Mouse (Mus musculus) 3134 (cell line): Measurements from ENCODE around the gene Gm9887.

Source experiments
- DNase-seq: peaks from one replicate; pipeline ENCODE4 v3.0.0-alpha.2; 2011; ENCODE audit warnings: low spot score; ENCODE audit not compliant: insufficient read length; ENCODE audit errors: extremely low read depth

Gm9887 gene

DNA sequence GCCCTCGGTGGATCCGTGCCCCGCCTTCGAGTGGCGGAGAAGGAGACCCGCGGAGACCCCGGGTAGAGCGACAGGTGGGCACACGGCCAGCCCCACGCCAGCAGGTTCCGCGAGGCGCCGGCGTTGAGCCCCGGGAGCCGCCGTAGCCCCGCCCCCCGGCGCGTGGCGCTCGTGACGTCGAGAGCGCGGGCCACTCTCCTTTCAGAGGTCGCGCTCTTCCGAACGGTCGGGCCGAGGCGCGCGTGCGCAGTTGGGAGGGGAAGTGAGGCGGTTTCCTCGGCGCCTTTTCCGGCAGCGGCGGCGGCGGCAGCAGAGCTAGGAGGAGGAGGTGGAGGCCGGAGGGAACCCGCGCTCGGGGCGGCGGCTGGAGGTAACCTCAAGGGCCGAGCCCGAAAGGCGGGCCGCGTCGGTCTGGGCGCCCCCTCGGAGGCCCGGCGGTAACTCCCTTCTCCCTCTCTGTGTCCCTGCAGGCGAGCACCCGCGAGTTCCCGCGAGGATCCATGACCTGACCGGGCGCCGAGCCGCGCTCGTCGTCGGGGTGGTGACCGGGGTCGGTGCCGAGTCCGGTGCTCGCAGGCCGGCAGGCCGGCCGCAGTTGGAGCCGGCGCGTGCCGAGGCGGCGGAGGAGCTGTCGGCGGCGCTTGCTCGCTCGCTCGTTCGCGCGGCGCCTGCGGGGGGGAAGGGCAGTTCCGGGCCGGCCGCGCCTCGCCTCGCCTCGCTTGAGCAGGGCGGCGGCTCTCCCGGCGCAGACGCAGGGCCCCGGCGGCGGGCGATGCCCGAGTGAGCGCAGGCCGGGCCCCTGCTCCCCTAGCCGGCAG is at the start of gene Gm9887, which contains the start of gene Arf6:
Gene Gm9887, minus strand, starts transcription at position 605 of the 818 bp plus-strand sequence.
Gene Arf6, plus strand, starts transcription at position 297 of the 818 bp plus-strand sequence.
- DNase-seq: peak; percentile 96

DNA sequence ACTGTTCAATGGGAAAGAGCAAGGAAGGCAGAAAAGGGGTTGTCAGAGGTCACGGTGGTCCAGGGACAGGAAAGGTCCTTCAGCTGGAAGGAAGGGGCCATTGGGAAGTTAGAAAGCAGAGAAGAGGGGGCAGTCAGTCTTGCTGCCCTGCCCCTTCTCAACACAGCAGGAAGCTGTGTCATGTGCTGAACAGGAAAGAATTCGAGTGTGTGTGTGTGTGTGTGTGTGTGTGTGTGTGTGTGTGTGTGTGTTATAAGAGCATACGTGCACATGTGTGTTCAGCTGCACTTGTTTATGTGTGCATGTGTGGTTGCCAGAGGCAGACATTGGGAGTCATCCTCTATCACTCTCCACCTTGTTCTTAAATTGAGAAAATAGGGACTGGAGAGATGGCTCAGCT is 48.5 kb upstream of the Gm9887 start:
- no peak for DNase-seq

DNA sequence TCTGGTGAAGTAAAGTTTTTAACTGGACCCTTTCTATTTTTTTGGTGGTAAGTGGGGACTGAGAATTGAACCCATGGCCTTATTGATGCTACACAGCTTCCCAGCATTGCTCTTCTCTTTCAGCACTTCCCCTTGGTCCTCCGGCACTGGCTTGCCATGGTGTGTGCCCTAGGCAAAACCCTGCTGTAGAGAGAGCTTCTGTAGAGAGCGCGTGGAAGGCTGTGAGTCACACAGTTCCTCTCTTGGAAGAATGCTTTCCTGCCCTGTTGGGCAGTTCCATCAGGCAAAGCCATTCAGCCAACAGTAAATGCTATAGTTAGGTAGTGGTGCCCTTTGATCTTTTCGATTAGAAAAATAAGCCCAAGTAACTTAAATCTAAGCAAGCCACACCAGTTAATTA is 47.3 kb upstream of the Gm9887 start:
- peak; percentile 26 for DNase-seq

DNA sequence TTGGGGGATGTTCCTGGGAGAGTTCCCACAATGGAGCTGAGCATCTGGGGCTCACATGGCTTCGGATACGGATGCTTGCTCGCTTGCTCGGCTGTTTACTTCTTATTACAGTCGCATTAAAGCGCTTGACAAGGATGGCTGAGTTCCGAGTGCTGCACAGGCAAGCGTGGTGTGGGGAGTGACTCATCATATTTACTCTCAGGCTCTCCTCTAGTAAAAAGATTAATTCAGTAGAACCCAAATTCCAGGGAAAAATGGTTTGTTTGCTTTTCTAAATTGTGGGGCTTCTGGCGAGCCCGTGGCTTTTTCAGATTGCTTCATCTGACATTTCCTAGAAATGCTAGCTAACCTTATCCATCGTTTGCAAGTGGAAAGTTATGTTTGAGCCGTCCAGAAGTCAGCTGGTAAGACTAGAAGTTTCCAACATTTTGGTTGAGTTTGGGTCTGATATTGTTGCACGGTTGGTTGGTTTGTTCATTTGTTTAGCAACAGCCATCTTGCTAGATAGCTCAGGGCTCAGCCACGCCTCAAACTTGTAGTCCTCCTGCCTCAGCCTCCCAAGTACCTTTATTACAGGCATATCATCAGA is 46.9 kb upstream of the Gm9887 start:
- peak; percentile 43 for DNase-seq

DNA sequence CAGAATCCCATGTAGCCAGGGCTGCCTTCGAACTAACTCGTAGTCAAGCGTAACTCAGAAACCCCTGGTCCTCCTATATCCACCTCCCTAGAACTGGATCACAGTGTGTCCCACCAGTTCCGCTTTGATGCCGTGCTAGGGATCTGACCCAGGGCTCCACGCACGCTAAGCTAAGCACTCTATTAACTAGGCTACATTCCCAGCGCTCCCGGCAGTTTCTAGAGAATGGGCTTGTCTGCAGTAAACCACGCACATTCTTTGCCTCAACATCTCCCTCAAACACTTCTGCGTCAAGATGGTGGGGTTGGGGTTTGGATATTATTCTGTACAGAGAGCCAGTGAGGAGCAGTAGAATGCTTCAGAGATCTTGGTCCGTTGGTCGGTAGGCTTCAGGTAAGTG is 46.3 kb upstream of the Gm9887 start:
- no peak for DNase-seq

DNA sequence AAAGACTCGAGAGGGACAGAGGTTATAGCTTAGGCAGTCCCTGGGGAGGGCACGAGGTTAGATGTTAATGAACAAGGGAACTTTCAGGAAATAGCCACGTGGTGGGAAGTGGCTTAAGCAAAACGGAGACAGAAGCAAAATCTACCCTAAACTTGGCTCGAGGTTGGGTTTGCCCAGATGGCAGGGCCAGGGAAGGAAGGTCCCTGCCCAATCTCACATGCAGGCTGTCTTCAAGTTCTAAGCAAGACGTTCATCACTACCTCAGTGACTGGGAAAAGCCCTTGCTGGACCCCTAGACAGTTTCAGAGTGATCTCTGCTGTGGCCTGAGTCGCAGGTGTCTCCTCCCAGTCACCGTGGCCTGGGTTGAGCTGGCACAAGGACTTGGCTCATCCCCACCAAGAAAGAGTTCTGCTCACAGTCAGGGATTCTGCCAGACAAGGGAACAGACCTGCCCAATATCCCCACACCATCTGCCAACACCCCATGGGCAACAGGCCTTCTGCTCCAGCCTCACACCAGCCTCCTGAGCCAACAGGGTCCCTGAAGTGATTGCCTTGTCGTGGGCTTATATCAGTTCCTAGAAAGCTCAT is 45.5 kb upstream of the Gm9887 start:
- no peak for DNase-seq

DNA sequence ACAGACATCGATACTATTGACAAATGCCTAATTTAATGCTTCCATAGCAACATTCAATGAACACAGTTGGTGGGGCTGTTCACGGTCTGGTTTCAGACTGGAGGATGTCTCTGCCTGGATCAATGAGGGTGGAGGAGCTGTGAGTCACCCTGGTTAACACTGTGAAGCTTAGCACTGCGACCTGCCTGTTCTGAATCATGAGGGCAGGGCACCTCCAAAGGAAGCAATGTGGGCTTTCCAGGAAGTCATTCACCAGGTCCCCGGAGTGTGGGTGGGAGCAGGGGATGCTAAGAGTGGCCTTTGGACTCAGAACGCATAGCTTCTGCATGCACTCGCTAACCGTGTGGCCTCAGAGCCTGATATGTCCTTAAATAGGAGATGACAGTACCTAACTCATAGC is 44.5 kb upstream of the Gm9887 start:
- peak; percentile 32 for DNase-seq

DNA sequence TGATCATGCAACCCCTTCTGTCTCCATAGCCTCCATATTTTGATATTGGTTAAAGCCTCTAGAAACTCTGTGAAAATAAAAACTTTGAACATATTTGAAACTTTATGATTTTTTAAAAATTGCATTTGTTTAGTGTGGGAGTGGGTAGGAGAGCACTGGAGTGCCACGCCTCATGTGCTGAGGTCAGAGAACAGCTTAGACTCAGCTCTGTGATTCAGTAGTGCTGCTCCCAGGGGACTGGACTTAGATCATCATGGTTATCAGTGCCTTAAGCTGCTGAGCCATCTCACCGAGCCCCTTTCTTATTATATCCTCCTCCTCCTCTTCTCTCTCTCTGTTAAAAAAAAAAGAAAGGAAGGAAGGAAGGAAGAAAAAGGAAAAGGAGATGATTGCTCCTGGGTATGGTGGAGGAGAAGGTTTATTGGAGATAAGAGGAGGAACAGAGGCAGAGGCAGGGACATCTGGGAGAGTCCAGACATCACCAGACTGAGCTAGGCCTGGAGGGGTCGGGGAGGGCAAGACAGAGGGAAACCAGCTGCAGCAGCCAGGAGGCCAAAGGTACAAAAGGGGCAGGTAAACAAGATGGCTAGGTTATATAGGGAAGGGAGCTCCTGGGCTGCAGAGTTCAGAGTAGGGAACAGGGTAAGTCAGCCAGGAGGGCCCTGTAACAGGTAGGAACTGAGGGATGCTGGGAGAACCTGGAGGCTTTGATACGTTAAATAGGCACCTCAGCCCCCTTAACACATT is 42.7 kb upstream of the Gm9887 start:
- DNase-seq: no peak

DNA sequence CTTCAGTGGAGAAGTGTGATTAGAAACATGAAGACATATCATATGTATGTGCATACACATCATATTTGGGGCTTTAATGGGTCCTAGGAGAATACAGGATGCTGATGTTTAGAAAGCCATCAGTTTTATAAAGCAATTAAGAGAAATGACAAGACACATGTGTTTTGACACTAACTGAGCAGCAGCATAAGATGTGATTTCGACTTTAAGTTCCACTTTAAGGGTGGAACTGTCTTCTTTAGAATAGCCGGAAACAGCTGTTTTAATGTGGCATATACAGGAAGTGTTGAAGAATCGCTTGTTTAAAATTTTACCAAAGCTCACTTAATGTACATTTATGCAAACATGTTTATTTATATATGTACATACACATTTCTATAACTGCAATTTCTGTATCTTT is 41.0 kb upstream of the Gm9887 start:
- DNase-seq: no peak

DNA sequence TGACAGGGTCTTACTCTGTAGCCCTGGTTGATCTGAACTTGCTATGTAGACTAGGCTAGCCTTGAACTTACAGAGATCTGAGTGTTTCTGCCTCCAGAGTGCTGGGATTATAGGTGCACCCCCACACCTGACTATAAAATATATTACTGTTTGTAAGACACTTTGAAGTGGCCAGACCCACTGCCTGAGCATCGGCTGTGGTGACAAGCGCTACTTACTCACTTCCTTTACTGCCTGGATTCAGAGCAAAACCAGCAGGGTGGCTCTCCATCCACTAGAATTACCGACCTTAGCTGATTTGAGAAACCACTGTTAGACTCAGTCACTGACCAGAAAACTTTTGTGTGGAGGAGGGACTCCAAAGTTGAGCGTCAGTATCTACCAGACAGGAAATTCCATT is 39.7 kb upstream of the Gm9887 start:
- DNase-seq: peak; percentile 43

DNA sequence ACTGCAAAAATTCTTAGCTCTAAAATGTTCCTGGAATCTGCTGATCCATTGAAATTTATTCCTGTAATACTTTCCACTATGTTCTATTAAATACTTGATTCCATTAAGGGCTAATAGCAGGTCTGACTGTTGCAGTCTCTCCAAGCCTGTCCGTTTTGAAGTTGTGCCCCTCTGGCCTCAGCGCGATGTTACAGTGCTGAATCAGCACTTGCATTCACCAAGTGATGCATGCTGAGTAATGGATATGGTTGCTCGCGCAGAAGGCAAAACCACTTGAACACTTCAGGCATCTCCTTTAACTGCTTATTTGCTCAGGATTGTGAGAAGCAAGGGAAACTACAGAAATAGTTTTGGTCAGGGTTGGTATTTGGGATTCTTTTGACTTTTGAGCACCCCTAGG is 38.5 kb upstream of the Gm9887 start:
- peak; percentile 23 for DNase-seq

DNA sequence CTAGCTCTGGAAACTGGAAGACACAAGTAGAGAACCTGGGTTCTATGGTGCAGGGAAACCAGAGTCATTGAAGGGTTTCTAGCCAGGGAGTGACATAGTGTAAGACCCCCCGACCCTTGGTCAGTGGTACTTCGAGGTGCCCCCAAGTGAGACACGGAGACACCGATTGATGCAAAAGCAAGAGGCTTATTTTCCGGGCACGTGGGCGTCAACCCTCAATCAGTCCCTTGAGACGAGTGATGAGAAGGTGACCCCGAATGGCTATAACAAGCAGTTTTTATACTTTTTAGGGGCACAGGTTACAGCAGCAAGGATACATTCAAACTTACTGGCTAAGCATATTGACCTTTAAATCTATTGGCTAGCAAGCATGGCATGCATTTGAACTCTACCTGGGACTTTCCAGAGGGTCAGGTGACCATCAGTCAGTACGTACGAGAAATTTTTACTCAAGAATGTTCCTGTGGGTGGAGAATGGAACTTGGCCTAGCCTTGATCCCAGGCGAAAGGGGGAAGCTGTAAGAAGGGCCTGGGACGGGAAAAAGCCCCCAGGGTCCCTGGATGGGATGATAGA is 30.4 kb upstream of the Gm9887 start:
- no peak for DNase-seq

DNA sequence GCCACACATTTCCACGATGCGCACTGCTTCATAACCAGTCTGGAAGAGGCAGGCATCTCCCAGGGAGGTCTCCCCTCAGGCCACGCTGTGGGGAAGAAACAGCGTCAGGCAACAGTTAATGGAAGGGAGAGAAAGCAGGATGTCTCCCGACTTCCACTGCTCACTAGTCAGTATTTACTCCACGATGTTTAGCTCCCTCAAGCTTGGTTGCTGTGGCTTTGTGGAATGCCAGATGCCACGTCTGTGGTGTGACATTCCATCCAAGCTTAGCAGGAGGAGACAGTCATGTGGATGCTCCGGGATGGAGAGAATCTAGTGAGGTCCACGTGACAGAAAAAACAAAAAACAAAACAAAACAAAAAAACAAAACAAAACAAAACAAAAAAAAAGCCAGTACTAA is 29.8 kb upstream of the Gm9887 start:
- DNase-seq: peak; percentile 49

DNA sequence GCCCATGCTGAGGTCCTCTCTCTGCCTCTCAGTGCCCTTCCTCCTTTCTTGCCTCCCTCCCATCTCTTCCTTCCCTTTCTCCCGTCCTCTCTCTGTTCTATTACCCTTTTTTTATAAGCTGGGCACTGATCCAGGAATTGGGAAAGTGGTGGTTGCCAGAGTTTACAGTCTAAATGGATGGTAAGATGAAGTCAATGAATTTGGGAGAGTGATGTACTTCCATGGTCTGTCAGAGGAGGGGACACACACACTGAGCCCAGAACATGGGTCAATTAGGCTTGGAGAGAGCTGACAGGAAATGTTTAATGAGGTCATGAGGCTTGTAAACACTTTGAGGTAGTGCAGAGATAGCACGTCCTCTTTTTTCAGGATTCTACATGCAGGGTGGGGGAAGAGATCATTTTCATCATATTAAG is 28.6 kb upstream of the Gm9887 start:
- DNase-seq: no peak

DNA sequence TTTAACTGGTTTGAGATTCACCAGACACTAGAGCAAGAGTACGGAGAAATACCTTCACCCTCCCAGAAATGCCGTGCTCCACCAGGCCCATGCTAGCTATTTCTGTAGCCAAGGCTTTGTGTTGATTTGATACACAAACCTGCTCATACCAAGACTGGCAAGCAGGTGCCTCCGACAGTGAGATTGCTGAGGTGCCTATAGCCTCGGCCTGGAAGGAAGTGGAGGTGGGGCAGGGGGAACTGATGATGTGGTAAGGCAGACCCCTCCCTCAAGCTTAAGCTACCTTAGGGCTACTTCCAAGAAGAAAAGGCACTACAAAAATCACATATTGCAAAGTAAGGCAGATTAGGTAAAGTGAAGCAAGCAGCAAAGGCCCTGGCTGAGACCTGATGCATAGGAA is 28.1 kb upstream of the Gm9887 start:
- DNase-seq: no peak

DNA sequence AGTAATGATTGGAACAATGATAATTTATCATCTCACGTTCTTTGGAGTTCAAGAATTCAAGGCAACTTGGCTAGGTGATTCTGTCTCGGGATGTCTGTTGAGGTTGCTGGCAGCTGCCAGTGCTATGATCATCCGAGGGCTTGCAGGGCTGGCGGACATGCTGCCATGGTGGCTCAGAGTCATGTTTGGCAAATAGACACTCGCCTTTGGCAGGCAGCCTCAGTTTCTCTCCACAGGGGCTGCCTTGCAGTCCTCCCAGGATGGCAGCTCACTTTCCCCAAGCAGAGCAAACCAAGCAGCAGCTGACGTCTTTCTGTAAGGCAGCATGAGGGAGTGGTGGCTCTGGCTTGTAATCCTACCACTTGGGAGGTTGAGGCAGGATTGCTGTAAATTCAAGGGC is 22.2 kb upstream of the Gm9887 start:
- no peak for DNase-seq

DNA sequence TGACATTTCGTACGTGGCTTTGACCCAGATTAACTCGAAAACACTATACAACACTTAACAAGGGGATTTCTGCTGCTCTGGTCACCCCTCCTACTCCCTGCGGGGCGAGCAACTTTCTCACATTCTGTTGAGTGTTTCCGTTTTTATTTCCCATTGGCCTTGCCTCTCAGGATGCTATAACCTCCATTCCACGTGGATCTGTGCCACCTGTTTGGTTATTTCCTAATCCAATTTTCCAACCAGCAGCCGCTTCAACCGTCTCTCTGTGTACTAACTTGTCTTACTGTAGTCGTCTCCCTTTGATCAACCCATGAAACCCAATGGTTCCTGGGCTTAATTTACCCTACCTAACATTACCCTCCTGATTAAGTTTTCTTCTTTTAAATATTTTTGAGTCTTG is 20.8 kb upstream of the Gm9887 start:
- DNase-seq: no peak

DNA sequence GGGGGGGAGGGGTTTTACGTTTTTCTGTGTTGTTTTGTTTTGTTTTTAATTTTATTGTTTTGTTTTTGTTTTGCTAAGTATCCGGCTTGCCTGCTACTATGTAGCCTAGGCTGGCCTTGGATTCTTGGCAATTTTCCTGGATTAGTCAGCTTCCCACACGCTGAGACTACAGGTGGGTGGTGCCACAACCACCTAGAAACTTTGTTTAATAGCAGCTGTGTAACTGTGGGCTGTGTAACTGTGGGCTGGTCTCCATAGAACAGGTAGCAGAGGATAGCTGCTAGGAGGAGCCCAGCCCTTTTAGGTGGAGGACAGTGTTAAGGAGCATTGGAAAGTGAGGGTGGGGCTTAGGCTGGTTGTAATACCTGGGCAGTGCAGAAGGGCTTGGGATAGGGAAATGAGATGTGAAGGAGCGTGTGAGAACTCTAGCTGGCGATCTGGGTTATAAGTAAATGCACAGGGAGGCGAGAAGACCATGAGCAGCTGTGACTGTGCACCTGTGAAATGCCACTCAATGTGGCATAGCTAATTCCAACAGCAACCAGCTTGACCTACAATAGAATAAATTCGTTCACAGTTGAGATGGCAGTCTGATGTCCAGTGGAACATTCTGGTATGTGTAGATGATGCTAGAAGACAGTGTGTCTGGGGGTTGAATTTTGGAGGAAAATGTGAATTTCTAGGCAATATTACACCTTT is 17.9 kb upstream of the Gm9887 start:
- DNase-seq: no peak

DNA sequence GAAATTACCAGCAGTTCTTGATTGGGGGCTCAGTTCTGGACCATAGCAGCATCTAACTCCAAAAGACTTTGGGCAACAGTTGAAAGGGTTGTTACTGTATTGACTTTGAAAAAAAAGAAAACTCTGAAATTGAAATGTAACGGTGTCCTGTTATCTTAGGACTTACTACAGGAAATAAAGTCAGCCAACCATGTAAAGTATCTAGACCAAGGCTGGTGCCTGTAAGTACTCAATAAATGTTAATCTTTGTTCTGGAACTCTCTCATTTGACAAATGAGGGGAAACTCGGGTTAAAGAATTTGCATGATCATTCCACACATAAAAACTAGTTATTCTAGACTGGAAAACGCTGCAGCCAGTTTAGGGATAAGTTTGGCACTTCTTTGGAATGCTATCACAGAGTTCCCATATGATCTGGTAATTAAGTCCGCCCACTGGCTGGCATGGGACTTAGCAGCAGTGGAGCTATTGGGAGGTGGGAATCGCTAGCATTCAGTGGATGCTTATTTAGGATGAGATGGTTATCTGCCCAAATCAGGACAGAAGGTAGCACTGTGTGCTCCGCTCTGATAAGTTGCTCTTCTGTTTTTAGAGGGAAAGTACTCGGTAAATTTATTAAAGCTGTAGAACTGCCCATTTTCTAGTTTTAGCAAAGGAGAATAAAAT is 17.1 kb upstream of the Gm9887 start:
- no peak for DNase-seq
